Mouse (Mus musculus) layer of hippocampus, adult 18-20 months (tissue): ENCODE measurements around the gene Ptpn22. TPM values are rescaled to one million over a fixed set of nuclear protein-coding genes. Genes with fewer than 3 reads are reported as not detected.

Experiments
- DNase-seq, 2 experiments: peaks; one replicate each; pipeline ENCODE4 v3.0.0; 2022; ENCODE audit warnings: low spot score in 2 of 2
- total RNA-seq, 2 experiments: library from RNA; stranded (reverse); gene quantifications; 2 replicates each; pipeline ENCODE4 v1.2.3; 2021

Gene Ptpn22
- total RNA-seq, 2 experiments from 2014 or later: 0.68 to 0.89 TPM

DNA sequence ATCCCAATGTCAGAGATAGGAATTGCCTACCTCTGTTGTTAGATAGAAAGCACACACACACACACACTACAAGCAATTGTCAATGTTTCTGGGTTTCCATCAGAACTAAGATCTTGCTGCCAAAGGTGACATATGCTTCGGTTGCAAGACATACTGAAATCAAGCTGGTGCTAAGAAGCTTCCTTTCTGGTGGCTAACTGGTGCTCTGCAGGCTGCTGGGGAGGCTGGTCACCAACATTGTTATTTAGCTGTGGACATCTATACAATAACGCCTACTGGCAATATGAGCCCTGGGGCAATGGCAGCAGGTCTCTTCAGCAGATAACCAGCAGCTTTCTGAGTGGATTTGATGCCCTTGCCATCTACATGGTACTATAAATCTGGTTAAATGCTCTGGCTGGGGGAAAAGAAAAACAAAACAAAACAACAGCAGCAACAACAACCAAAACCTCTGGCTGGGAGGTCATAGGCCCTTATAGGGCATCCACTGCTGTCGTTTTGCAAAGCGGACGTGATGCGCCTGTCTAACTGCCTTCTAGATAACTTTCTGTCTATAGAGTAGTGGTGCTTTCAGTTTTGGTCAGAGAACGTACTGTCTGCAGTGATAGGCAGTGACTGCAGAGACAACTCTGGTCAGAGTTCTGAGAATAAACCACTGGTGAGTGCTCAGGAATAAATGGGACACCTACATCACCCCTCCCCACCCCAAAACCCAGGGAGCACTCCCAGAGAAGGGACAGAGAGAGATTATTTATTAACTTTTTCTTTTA, 2.4 kb upstream of the Ptpn22 start:
- no peak for DNase-seq

- no peak for DNase-seq
These were observed 1.5 kb upstream of the Ptpn22 start for GRCm38 (mm10) chr3:103857977-103858563.

DNA sequence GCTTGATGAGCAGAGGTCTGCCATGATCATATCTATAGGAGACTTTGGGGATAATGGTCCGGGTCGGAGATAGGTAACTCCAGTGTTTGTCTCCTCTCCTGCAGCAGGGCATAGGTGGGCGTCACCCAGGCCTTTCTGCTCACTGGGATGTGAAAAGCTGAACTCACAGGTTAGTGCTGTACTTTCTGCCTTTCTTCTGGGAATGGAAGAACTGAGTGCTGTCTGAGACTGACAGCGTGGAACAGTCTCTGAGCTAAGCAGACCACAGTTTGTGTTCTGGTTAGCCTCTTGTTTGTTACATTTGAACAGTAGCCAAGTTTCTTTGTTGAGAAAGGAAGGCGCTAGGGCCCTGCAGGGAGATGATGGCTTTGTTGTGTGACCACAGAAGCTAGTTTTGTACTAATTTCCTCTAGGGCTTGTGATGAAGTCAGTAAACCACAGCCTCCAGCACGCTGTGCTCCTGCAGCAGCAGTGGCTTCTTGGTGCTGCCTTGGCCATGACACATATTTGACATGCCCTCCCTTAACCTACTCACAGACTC, 326 bp downstream of the Ptpn22 start:
- no peak for DNase-seq

DNA sequence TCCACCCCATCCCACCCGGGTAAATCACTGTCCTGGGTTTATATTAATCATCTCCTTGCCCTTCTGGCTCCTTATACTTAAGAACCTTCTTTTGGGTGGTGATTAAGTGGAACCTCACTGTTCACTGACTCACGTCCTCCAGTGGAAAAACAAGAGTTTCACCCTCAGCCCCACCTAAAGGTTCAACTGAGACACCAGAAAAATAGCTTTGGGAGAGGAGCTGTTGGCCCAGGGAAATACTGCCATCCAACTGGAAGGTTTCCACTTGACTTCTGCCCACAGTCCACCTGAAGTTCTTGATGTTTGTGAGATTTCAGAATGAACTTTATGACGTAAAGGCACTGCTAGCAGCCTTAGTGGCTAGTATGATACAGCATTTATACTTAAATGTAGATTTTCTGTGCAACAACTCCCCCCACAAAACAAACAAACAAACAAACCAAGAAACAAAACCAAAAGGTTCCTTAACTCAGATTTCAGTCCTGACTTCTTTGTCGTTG, 3.2 kb downstream of the Ptpn22 start:
- DNase-seq: no peak

GRCm38 (mm10) chr3:103864200-103864599, 4.6 kb downstream of the Ptpn22 start:
- DNase-seq: no peak

DNA sequence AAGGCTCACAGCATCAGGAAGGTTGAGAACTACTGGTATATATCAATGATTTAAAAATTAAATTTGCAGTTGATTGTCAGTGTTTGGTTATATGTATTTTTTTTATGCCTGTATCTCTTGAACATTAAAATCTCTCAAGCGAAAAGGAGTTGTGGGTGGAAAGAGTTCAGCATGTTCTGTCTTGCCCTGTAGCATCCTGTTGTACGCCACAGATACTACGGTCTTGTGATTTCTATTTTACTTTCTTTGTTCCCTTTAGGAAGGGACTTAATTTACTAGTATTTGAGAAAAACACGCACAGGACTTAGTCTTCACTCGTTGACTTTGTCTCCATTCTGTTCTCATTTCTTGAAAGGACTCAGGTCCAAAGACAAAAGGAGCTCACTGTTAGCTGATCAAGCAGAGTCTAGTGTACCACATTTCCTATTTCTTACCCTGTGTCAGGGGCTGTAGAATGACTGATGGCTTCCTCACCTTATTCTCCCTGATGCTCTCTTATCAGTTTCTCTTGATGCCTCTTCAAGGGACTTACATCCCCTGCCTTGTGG, 7.9 kb downstream of the Ptpn22 start:
- DNase-seq: no peak

DNA sequence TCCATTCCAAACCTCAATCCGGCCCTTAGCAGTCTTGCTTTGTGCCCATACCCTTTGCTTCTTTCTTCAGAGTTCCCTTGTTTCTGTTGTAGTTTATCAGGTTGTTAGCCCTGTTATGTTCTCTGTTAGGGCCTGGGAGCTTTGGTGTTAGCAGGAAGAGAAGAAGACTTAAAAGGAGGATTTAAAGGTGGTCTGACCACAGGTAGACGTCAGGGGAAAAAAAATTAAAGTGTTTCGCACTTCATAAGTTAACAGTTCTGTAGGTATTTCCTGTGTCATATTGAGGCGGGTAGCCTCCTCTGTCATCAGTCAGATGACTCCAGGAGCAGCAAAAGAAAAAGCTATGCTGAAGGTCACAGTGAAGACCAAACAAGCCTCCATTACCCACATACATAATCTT, 8.4 kb downstream of the Ptpn22 start:
- DNase-seq: no peak

GRCm38 (mm10) chr3:103872663-103873098, 13.1 kb downstream of the Ptpn22 start:
- DNase-seq: no peak

- DNase-seq: no peak
These were observed 14.7 kb downstream of the Ptpn22 start for GRCm38 (mm10) chr3:103874329-103874728.

- no peak for DNase-seq
These were observed 26.4 kb downstream of the Ptpn22 start for GRCm38 (mm10) chr3:103885946-103886345.

DNA sequence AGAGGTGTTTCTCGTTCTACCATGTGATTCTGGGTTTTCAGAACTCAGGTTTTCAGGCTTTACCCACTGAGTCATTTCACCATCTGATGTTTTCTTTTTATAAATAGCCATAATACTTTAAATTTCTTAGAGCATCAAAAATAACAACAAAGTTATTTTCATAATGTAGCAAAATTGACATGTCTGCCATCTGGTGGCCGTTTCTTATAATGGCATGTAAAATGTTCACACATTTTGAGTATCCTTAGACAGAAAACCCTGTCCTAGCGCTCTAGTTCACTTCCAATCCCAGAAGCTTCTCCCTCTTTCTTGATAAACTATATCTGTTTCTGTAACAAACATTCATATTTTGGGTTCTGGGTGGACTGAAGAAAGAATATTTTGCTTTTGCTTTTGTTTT, 28.0 kb downstream of the Ptpn22 start:
- DNase-seq: peak in 1 of 2 experiments; percentile 75

DNA sequence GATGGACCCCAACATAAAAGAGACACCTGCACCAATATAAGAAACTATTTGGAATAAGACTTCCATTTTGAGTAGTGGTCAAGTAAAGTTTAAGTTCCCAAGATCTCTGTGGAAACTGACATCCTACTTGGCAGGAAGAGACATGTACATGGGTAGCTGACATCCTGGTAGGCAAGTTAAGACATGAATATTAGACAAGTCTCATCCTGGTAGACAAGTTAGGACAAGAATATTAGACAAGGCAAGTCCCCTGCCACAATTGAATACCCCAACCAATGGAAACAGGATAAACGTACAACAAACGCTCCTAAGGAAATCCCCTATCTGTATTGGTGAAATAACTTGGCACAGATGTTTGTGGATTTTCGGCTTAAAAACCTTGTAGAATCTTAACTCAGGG, 33.8 kb downstream of the Ptpn22 start:
- DNase-seq: no peak

- DNase-seq: no peak
These were observed 45.1 kb downstream of the Ptpn22 start for GRCm38 (mm10) chr3:103904705-103905104.

DNA sequence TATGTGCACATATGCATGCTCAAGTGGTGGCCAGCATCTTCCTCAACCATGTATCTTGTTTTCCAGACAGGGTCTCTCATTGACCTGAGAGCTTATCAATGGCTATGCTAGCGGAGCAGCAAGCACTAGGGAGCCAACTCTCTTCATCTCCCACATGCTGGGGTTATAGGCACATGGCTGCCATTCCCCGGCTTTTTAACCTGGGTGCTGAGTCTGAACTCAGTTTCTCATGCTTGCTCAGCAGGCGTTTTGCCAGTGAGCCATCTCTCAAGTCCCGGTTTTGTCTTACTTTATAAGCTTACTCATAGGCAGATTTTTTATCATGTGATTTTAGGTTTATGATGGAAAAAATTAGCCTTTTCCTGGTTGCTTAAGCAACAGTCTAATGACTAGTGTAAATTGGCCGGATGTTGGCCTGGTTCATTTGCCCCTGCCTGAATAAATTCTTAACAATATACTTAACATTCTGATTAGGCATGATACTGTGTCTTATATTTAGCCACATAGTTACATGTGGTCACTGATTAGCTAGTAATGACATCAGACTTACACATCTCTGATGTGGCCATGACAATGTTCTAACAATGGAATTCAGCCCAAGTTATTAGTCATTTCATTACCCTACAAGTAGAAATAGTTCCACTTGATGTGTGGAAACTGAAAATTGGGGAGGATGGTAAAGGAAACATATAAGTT, 47.9 kb downstream of the Ptpn22 start:
- DNase-seq: no peak

GRCm38 (mm10) chr3:103908781-103909180, 49.2 kb downstream of the Ptpn22 start:
- DNase-seq: no peak

DNA sequence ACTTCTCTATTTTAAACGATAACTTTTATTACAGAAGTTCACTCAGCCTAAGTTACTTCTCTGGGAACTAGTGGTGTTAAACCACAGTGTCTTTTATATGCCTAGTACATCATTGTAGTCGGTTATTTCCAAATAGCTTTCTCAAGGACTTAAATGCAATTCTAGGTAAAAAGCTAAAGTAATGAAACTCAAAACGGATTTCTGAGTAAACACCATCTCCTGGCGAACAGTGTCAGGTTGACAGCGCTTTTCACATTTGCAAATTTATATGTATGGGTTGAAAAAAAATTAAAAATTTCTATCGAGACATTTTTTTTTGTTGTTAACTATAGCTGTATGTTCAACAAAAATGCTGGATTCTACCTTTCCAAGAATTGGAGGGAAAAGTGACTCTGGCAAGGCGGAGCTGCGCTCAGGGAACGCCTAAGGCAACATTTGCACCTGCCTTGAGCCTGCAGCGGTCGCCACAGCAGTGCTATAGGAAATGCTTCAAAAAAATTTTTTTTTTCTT, 53.9 kb downstream of the Ptpn22 start:
- DNase-seq: no peak

GRCm38 (mm10) chr3:103914010-103914669, 54.5 kb downstream of the Ptpn22 start, which contains the start of gene Rsbn1:
Gene Rsbn1, plus strand, starts transcription at chr3:103914120.
- DNase-seq: peak; percentile 98 to 99

GRCm38 (mm10) chr3:103914732-103915508, 55.3 kb downstream of the Ptpn22 start:
- peak; percentile 43 to 49 for DNase-seq

DNA sequence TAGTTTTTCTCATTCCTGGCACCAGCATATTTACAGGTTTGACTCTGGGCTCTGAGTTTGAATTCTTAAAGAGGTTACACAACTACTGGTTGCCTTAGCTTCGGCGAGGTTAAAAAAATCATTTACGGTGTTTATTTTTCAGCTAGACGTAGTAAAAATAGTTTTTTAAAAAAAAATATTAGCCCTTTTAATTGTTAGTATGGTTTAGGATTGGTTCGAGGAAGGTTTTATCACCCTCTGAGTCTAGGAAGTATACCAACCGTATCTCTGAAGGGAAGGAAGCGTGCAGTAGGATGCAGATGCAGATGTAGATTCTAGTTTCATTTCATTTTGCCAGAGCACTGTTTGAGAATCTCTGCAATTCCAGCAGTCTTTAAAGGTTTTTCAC, 55.9 kb downstream of the Ptpn22 start:
- no peak for DNase-seq
